Mouse (Mus musculus): Measurements from ENCODE around the gene Gpkow. TPM values are rescaled to one million over a fixed set of nuclear protein-coding genes. Genes with fewer than 3 reads are reported as not detected.
"Not testable (repeated sequence)": the region's sequence is repeated elsewhere in the genome, so short reads cannot be mapped to it uniquely, and the experiment has no call there.

Gpkow gene
- polyA plus RNA-seq, 1 experiment from 2014 or later = 40.2 TPM

DNA sequence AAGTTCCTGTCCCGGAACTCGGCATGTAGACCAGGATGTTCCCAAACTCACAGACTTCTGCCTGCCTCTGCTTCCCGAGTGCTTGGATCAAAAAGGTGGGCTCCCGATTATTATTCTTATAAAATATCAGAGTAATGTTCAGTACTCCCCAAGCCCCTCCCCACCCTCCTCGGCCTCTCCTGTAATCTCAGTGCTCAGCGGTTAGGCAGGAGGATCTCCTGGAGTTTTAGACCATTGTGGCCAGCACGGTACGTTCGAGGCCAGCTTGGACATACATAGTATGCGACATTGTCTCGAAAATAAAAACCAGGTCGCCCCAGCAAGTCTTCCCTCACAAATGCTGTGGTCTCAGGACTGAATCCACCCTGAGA is 16.8 kb downstream of the Gpkow start:
- H3K27ac ChIP-seq (replicated peaks) = peak overlapping the region; percentile 75
- H3K9me3 ChIP-seq (replicated peaks); H3K27me3 ChIP-seq (ENCODE audit: low read depth, poor library complexity, severe bottlenecking); H3K36me3 ChIP-seq; DNase-seq (ENCODE audit: low spot score); H3K4me1 ChIP-seq: not testable (repeated sequence)
- H3K4me3 ChIP-seq = peak overlapping the region; percentile 52
- WGBS = 30% methylated on average over 6 of the region's 12 CpGs

DNA sequence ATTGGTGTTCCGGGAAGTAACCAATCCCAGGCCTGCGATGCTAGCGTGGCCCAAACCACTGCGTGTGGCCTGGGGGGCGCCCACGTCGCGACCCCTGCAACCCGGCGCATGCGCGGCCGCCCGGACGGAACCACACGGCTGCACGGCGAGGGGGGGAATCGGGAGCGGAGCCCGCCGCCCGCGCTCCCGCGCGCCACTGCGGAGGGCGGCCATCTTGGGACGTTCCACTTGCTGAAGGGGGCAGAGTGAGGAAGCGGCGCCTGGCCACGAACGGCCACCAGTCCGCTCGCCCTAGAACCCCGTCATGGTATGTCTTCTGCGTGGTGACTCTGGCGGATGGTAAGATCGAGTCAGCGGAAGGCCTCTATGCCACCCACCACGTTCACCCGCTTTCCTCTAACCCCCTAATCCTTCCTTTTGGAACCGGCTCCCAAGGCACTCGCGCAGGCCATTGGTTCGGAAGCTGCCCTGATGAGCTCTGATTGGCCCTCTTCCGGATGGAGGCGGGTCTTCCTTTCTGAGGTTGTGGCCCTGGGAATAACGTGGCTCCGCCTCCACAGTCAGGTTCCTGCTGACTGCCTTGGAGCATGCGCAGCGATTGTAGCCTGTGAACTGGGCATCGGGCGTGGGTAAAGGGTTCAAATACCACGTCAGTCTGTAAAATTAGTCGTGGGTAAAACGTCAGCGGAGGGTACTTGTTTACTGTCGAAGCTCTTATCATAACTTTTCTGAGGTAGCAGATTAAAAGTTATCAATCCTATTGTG is 17.4 kb downstream of the Gpkow start, which contains the start of gene Wdr45:
TSS of gene Wdr45 (plus strand) at position 199 of the 765 bp plus-strand sequence.
- not testable (repeated sequence) for H3K9me3 ChIP-seq (replicated peaks); H3K4me1 ChIP-seq; H3K27me3 ChIP-seq (ENCODE audit: low read depth, poor library complexity, severe bottlenecking); H3K36me3 ChIP-seq
- DNase-seq (ENCODE audit: low spot score) = peak; percentile 89
- 13% methylated on average over 53 of the region's 60 CpGs for WGBS
- peak within 1 kb of the TSS; percentile 83 for H3K27ac ChIP-seq (replicated peaks)
- peak within 1 kb of the TSS; percentile 52 for H3K4me3 ChIP-seq

DNA sequence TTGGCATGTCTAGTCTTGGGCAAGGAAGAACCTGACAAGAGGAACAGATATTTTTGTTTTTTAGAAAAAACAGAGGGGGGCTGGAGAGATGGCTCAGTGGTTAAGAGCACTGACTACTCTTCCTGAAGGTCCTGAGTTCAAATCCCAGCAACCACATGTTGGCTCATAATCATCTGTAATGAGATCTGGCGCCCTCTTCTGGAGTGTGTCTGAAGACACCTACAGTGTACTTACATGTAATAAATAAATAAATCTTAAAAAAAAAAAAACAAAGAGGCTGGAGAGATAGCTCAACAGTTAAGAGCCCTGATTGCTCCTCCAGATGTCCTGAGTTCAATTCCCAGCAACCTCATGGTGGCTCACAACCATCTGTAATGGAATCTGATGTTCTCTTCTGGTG is 19.1 kb downstream of the Gpkow start:
- H3K27ac ChIP-seq (replicated peaks); H3K9me3 ChIP-seq (replicated peaks); H3K4me1 ChIP-seq; DNase-seq (ENCODE audit: low spot score); H3K4me3 ChIP-seq; H3K36me3 ChIP-seq; H3K27me3 ChIP-seq (ENCODE audit: low read depth, poor library complexity, severe bottlenecking): not testable (repeated sequence)
- WGBS = 26% methylated on average over 1 of the region's 1 CpGs

DNA sequence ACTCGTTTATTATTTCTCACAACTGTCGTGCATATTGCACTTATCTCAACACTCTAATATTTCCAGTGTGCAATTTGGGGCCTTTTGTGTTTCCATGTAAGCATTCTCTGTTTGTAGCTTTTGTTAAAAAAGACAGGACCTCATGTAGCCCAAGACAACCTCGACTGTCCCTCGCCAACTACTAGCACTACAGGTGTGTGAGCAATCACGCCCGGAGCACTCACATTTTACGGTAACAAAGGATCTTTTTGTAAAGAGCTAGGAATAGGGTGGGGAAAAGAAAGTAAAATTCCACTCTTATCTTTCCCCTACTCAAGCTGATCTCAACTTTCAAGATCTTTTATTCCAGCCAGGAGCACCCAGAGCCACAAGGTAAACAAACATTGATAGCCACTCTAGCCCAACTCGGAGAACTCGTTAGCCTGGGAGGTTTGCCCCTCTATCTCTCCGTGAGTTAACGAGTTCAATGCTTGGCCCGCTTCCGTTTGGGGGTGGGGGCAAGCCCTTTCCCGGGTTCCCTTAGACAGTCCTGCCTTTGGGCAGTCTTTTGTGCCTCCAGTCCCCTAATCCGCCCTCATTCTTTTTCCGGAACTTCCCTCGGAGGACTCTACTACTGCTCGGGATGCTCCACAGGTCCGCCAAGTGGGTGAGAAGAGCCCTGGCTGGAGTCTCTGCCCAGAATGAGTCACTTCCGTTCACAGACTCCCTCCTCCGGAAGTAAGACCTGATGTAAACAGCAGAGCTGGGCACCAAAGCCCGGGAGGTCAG is 24.8 kb downstream of the Gpkow start, which contains the start of gene Gm45208:
TSS of gene Gm45208 (plus strand) at position 732 of the 768 bp plus-strand sequence.
- Histone ChIP-seq H3K36me3 (peaks cover 23% of the 10 kb centered on the region), H3K4me1 (peaks cover 5% of the 10 kb centered on the region), H3K27ac (replicated peaks) (peak within 1 kb of the TSS; percentile 94), H3K4me3 (peak within 1 kb of the TSS; percentile 65), H3K9me3 (replicated peaks) (peaks cover 10% of the 10 kb centered on the region), H3K27me3 (ENCODE audit: low read depth, poor library complexity, severe bottlenecking) (no peaks in the 10 kb centered on the region)
- WGBS = 24% methylated on average over 22 of the region's 22 CpGs
- DNase-seq (ENCODE audit: low spot score) = peak; percentile 71

DNA sequence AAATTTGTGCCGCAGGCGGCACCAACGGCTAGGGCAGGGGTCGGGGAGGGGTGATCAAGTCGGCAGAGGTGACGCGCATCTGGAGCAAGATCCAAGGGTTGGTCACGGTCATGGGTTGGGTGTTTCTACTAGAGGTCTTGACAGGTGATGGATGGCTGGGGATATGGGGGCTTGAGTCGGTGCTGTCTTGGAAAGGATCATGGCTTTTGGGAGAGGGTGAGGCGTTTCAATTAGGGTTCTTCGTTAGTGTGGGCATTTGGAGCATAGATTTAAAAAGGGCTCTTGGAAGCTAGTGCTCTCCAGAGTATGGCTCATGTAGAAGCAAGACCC is 25.3 kb downstream of the Gpkow start:
- WGBS = 25% methylated on average over 11 of the region's 11 CpGs
- Histone ChIP-seq H3K4me1 (peaks cover 5% of the 10 kb centered on the region), H3K4me3 (peak overlapping the region; percentile 65), H3K27ac (replicated peaks) (peak overlapping the region; percentile 94), H3K36me3 (peaks cover 29% of the 10 kb centered on the region), H3K27me3 (ENCODE audit: low read depth, poor library complexity, severe bottlenecking) (no peaks in the 10 kb centered on the region), H3K9me3 (replicated peaks) (peaks cover 16% of the 10 kb centered on the region)
- DNase-seq (ENCODE audit: low spot score) = no peak

DNA sequence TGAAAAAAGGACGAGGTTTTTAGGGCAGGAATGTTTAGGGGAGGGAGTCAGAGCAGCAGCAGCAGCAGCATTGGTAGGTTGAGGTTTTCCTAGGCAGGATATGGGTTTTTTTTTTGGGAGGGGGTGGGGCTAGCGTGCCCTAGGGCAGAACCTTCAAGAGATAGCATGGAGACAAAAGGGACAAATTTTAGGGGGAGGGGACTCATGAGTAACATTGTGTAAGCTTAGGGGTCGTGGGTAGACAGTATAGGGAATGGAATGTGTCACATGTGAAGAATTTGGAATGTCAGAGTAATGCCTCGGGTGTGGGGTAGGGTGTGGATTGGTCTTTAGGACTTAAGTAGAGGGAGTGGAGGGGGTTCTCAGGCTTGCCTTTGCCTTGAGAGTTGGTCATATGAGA is 25.8 kb downstream of the Gpkow start:
- 24% methylated on average over 4 of the region's 4 CpGs for WGBS
- Histone ChIP-seq H3K4me3 (peak overlapping the region; percentile 65), H3K27me3 (ENCODE audit: low read depth, poor library complexity, severe bottlenecking) (no peaks in the 10 kb centered on the region)

DNA sequence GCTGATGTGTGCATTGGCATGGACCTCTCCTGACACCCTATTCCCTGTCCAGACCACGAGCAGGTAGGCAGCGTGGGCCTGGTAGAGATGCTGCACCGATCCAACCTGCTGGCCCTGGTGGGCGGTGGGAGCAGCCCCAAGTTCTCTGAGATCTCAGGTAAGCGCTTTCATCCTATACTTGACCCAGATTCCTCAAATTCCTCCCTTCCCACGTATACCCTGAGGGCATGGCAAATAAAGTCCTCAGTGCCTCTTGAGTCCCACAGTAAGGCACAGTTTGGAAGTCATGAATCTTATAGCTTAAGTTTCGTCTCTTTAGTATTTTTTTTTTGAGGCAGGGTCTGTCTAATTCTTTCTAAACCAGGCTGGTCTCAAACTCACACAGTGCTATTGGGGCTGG is 27.2 kb downstream of the Gpkow start:
- DNase-seq (ENCODE audit: low spot score) = no peak
- peaks cover 11% of the 10 kb centered on the region for H3K4me1 ChIP-seq
- 90% methylated on average over 7 of the region's 7 CpGs for WGBS
- peaks cover 31% of the 10 kb centered on the region for H3K36me3 ChIP-seq
- H3K27ac ChIP-seq (replicated peaks) = no peak overlapping the region
- H3K27me3 ChIP-seq (ENCODE audit: low read depth, poor library complexity, severe bottlenecking) = no peaks in the 10 kb centered on the region
- no peak overlapping the region for H3K4me3 ChIP-seq
- peaks cover 19% of the 10 kb centered on the region for H3K9me3 ChIP-seq (replicated peaks)

More for the DNA sequence above, 25.8 kb downstream of the Gpkow start:
- peaks cover 8% of the 10 kb centered on the region for H3K4me1 ChIP-seq
- H3K9me3 ChIP-seq (replicated peaks) = peaks cover 16% of the 10 kb centered on the region
- no peak for DNase-seq (ENCODE audit: low spot score)
- peaks cover 31% of the 10 kb centered on the region for H3K36me3 ChIP-seq
- H3K27ac ChIP-seq (replicated peaks) = no peak overlapping the region

DNA sequence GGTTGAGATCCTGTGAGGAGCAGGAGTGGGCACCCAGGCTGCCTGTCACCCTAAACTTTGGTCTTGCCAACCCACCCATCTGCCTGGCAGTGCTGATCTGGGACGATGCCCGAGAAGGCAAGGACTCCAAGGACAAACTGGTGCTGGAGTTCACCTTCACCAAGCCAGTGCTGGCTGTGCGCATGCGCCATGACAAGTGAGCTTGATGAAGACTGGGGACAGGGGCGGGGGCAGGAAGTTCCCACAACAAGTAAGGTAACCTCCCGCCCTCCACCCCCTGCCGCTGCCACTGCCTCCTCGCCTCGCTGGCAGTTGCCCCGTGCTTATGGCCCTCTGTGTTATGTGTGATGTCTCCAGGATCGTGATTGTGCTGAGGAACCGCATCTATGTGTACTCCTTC is 28.9 kb downstream of the Gpkow start:
- peaks cover 17% of the 10 kb centered on the region for H3K4me1 ChIP-seq
- peaks cover 31% of the 10 kb centered on the region for H3K36me3 ChIP-seq
- H3K27me3 ChIP-seq (ENCODE audit: low read depth, poor library complexity, severe bottlenecking) = no peaks in the 10 kb centered on the region
- 85% methylated on average over 12 of the region's 12 CpGs for WGBS
- peaks cover 19% of the 10 kb centered on the region for H3K9me3 ChIP-seq (replicated peaks)
- no peak overlapping the region for H3K4me3 ChIP-seq
- no peak for DNase-seq (ENCODE audit: low spot score)
- H3K27ac ChIP-seq (replicated peaks) = no peak overlapping the region

DNA sequence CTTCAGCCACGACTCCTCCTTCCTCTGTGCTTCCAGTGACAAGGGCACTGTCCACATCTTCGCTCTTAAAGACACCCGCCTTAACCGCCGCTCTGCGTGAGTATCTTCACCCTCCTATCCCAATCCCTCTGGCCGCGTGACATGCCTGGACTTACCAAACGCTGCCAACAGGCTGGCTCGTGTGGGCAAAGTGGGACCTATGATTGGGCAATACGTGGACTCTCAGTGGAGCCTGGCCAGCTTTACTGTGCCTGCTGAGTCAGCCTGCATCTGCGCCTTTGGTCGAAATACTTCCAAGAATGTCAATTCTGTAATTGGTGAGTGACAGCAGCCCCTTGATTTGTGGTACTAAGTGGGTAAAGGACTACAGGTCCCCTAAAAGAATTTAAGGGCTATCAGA is 30.2 kb downstream of the Gpkow start:
- no peak overlapping the region for H3K4me3 ChIP-seq
- 92% methylated on average over 13 of the region's 13 CpGs for WGBS
- H3K4me1 ChIP-seq = peaks cover 17% of the 10 kb centered on the region
- no peak overlapping the region for H3K27ac ChIP-seq (replicated peaks)
- no peak for DNase-seq (ENCODE audit: low spot score)
- H3K27me3 ChIP-seq (ENCODE audit: low read depth, poor library complexity, severe bottlenecking) = no peaks in the 10 kb centered on the region
- peaks cover 31% of the 10 kb centered on the region for H3K36me3 ChIP-seq
- peaks cover 19% of the 10 kb centered on the region for H3K9me3 ChIP-seq (replicated peaks)

DNA sequence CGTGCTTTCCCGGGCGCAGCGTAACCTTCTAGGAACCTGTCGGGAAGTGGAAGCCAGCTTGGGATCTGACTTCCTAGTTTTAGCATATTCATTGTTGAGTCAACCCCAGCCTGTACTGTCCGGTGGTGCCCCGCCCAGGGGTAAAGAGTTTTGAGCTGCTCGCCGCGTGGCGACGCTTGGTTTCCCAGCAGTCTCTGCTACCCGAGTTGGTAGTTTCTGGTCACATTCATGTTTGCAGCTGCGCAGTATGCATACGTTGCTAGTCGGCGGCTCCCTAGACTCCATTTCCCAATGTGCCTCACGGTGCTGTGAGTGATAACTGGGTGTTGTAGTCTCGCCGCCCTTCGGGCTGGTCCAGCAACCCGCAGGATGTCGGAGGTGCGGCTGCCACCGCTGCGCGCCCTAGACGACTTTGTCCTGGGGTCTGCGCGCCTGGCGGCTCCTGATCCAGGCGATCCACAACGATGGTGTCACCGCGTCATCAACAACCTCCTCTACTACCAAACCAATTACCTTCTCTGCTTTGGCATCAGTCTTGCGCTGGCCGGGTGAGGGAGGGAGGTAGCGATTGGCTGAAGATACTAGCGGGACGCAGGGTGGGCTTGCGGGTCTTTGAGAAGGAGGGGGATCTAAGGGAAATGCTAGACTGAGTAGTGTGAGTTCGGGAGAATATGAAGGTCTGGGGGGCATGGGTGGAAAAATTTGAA is 31.4 kb downstream of the Gpkow start, which contains the start of gene Praf2:
TSS of gene Praf2 (plus strand) at position 225 of the 707 bp plus-strand sequence.
- whole genome bisulfite sequencing = 21% methylated on average over 42 of the region's 42 CpGs
- H3K9me3 ChIP-seq (replicated peaks) = peaks cover 20% of the 10 kb centered on the region
- peaks cover 12% of the 10 kb centered on the region for H3K4me1 ChIP-seq
- H3K27ac ChIP-seq (replicated peaks) = peak within 1 kb of the TSS; percentile 81
- peaks cover 31% of the 10 kb centered on the region for H3K36me3 ChIP-seq
- DNase-seq (ENCODE audit: low spot score) = peak; percentile 77
- H3K27me3 ChIP-seq (ENCODE audit: low read depth, poor library complexity, severe bottlenecking) = no peaks in the 10 kb centered on the region
- H3K4me3 ChIP-seq = peak within 1 kb of the TSS; percentile 58

DNA sequence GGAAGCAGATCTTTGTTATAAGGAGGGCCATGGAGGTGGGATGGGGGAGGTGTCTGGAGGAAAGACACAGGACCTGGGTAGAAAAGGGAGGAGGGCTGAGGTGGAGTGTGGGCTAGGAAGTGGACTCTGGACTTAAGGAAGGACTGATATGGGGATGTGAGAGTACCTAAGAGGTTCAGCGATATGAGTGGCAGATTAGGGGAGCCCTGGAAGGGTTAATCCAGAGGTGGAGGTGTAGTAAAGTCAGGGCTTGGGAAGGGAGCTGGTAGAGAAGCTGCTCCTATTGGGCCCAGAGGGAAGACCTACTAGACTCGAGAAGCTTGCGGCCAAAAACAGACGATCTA is 32.0 kb downstream of the Gpkow start:
- H3K9me3 ChIP-seq (replicated peaks) = peaks cover 25% of the 10 kb centered on the region
- peak overlapping the region; percentile 58 for H3K4me3 ChIP-seq
- WGBS = 50% methylated on average over 4 of the region's 4 CpGs
- H3K36me3 ChIP-seq = peaks cover 29% of the 10 kb centered on the region
- no peaks in the 10 kb centered on the region for H3K27me3 ChIP-seq (ENCODE audit: low read depth, poor library complexity, severe bottlenecking)
- H3K27ac ChIP-seq (replicated peaks) = peak overlapping the region; percentile 81
- peaks cover 16% of the 10 kb centered on the region for H3K4me1 ChIP-seq
- DNase-seq (ENCODE audit: low spot score) = no peak

DNA sequence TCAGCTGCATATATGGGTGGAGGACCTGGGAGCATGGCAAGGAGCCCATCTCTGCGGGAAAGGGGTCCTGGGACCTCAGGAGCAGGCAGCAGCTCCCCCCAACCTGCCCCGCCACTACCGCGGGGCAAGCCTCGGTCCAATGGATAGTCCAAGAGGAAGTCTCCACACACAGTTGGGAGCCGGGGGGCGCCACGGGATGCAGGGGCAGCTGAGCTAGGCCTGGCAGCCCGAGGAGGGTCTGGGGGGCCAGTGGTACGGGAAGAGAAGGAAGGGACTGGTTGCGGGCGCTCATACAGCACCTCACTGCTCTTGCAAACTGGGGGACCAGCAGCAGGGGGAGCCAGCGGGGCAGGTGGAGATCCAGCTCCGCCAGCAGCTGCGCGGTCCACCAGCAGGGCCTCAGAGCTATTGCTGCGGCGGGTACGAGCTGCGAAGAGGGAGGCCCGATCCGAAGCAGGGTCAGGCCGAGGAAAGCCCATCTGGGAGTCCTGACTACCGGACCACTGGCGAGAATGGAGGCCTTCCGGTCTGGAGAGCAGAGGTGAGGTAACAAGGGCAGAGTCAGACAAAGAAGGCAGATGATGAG is 36.7 kb downstream of the Gpkow start:
- Histone ChIP-seq H3K4me1 (peaks cover 16% of the 10 kb centered on the region), H3K36me3 (peaks cover 23% of the 10 kb centered on the region), H3K9me3 (replicated peaks) (peaks cover 6% of the 10 kb centered on the region; the same call in 1 of the 2 replicates), H3K27me3 (ENCODE audit: low read depth, poor library complexity, severe bottlenecking) (no peaks in the 10 kb centered on the region), H3K4me3 (peak overlapping the region; percentile 29), H3K27ac (replicated peaks) (0 out of 2 replicates have a peak overlapping the region, but pooled peaks have one; percentile 17)
- DNase-seq (ENCODE audit: low spot score) = peak; percentile 66
- WGBS = 31% methylated on average over 26 of the region's 26 CpGs
